Mouse (Mus musculus): Measurements from ENCODE around the gene Pacrg.
A peak's percentile ranks its signal among the peaks of the same experiment; 100 is the strongest.

Gene Pacrg

GRCm38 (mm10) chr17:10372001-10372785, 467.9 kb downstream of the Pacrg start:
- no peak for DNase-seq (ENCODE audit: low spot score)

- DNase-seq (ENCODE audit: low spot score) = no peak
Measured at GRCm38 (mm10) chr17:10371472-10371871, 468.6 kb downstream of the Pacrg start.

GRCm38 (mm10) chr17:10370660-10371130, 469.4 kb downstream of the Pacrg start:
- DNase-seq (ENCODE audit: low spot score) = peak; percentile 56

- no peak for DNase-seq (ENCODE audit: low spot score)
Measured at GRCm38 (mm10) chr17:10369961-10370659, 470.0 kb downstream of the Pacrg start.

- DNase-seq (ENCODE audit: low spot score) = no peak
Measured at GRCm38 (mm10) chr17:10367044-10367443, 473.1 kb downstream of the Pacrg start.

GRCm38 (mm10) chr17:10366577-10366976, 473.5 kb downstream of the Pacrg start:
- no peak for DNase-seq (ENCODE audit: low spot score)

GRCm38 (mm10) chr17:10365501-10366482, 474.3 kb downstream of the Pacrg start:
- no peak for DNase-seq (ENCODE audit: low spot score)

GRCm38 (mm10) chr17:10363151-10363550, 477.0 kb downstream of the Pacrg start:
- no peak for DNase-seq (ENCODE audit: low spot score)

GRCm38 (mm10) chr17:10361882-10362291, 478.2 kb downstream of the Pacrg start:
- DNase-seq (ENCODE audit: low spot score) = no peak

- DNase-seq (ENCODE audit: low spot score) = no peak
Measured at GRCm38 (mm10) chr17:10360738-10361137, 479.4 kb downstream of the Pacrg start.

GRCm38 (mm10) chr17:10359466-10359865, 480.6 kb downstream of the Pacrg start:
- DNase-seq (ENCODE audit: low spot score) = peak; percentile 52

GRCm38 (mm10) chr17:10357348-10357747, 482.8 kb downstream of the Pacrg start:
- DNase-seq (ENCODE audit: low spot score) = no peak

GRCm38 (mm10) chr17:10356294-10356693, 483.8 kb downstream of the Pacrg start:
- no peak for DNase-seq (ENCODE audit: low spot score)

- no peak for DNase-seq (ENCODE audit: low spot score)
Measured at GRCm38 (mm10) chr17:10355746-10356145, 484.4 kb downstream of the Pacrg start.
